Mouse (Mus musculus): ENCODE data around the gene Bmp8a. TPM values are rescaled to one million over a fixed set of nuclear protein-coding genes. Genes with fewer than 3 reads are reported as not detected.
"Not testable (repeated sequence)": the region's sequence is repeated elsewhere in the genome, so short reads cannot be mapped to it uniquely, and the experiment has no call there.

Gene Bmp8a
- polyA plus RNA-seq, 1 experiment from 2014 or later, result 3.4 TPM

GRCm38 (mm10) chr4:123289038-123289437, 54.0 kb downstream of the Bmp8a start:
- Histone ChIP-seq H3K9ac (ENCODE audit: low read depth, low read length) (no peak overlapping the region), H3K36me3 (ENCODE audit: control insufficient read depth, insufficient read depth, low read length) (peaks cover 72% of the 10 kb centered on the region), H3K4me3 (ENCODE audit: low read depth, low read length) (no peak overlapping the region), H3K9me3 (ENCODE audit: control insufficient read depth, low read length) (no peaks in the 10 kb centered on the region), H3K27ac (replicated peaks; ENCODE audit: low read depth, low read length) (no peak overlapping the region), H3K4me2 (ENCODE audit: low read depth, low read length) (no peak overlapping the region), H3K4me1 (ENCODE audit: control insufficient read depth, insufficient read depth, low read length) (peaks cover 16% of the 10 kb centered on the region), H3K27me3 (replicated peaks; ENCODE audit: control insufficient read depth, insufficient read depth, low read length) (no peaks in the 10 kb centered on the region)
- ATAC-seq (ENCODE audit: low read depth), result no peak
- 80% methylated on average over 12 of the region's 12 CpGs for WGBS
- no peak for DNase-seq (ENCODE audit: low spot score)

- Histone ChIP-seq H3K27ac (replicated peaks; ENCODE audit: low read depth, low read length) (no peak overlapping the region), H3K9me3 (ENCODE audit: control insufficient read depth, low read length) (no peaks in the 10 kb centered on the region), H3K36me3 (ENCODE audit: control insufficient read depth, insufficient read depth, low read length) (peaks cover 50% of the 10 kb centered on the region), H3K9ac (ENCODE audit: low read depth, low read length) (no peak overlapping the region), H3K4me1 (ENCODE audit: control insufficient read depth, insufficient read depth, low read length) (peaks cover 17% of the 10 kb centered on the region), H3K27me3 (replicated peaks; ENCODE audit: control insufficient read depth, insufficient read depth, low read length) (no peaks in the 10 kb centered on the region), H3K4me2 (ENCODE audit: low read depth, low read length) (no peak overlapping the region), H3K4me3 (ENCODE audit: low read depth, low read length) (no peak overlapping the region)
- no peak for ATAC-seq (ENCODE audit: low read depth)
- no peak for DNase-seq (ENCODE audit: low spot score)
- 97% methylated on average over 2 of the region's 2 CpGs for WGBS
These were observed 56.3 kb downstream of the Bmp8a start for GRCm38 (mm10) chr4:123286790-123287189.

- Histone ChIP-seq H3K9ac (ENCODE audit: low read depth, low read length) (peak overlapping the region; percentile 63), H3K27ac (replicated peaks; ENCODE audit: low read depth, low read length) (no peak overlapping the region), H3K4me1 (ENCODE audit: control insufficient read depth, insufficient read depth, low read length) (peaks cover 17% of the 10 kb centered on the region), H3K9me3 (ENCODE audit: control insufficient read depth, low read length) (no peaks in the 10 kb centered on the region), H3K36me3 (ENCODE audit: control insufficient read depth, insufficient read depth, low read length) (peaks cover 35% of the 10 kb centered on the region), H3K27me3 (replicated peaks; ENCODE audit: control insufficient read depth, insufficient read depth, low read length) (no peaks in the 10 kb centered on the region), H3K4me3 (ENCODE audit: low read depth, low read length) (peak overlapping the region; percentile 51), H3K4me2 (ENCODE audit: low read depth, low read length) (peak overlapping the region; percentile 69)
- no peak for DNase-seq (ENCODE audit: low spot score)
- no peak for ATAC-seq (ENCODE audit: low read depth)
- 73% methylated on average over 6 of the region's 6 CpGs for WGBS
These were observed 58.1 kb downstream of the Bmp8a start for GRCm38 (mm10) chr4:123284731-123285624.

- H3K27ac ChIP-seq (replicated peaks; ENCODE audit: low read depth, low read length), result peak overlapping the region; percentile 13; the same call in 1 of the 2 replicates
- H3K4me1 ChIP-seq (ENCODE audit: control insufficient read depth, insufficient read depth, low read length), result peaks cover 17% of the 10 kb centered on the region
These were observed 59.4 kb downstream of the Bmp8a start for GRCm38 (mm10) chr4:123283675-123284064.

GRCm38 (mm10) chr4:123282915-123283674, 60.0 kb downstream of the Bmp8a start:
- Histone ChIP-seq H3K36me3 (ENCODE audit: control insufficient read depth, insufficient read depth, low read length) (peaks cover 16% of the 10 kb centered on the region), H3K4me2 (ENCODE audit: low read depth, low read length) (peak overlapping the region; percentile 69), H3K27ac (replicated peaks; ENCODE audit: low read depth, low read length) (0 out of 2 replicates have a peak overlapping the region, but pooled peaks have one; percentile 56), H3K4me3 (ENCODE audit: low read depth, low read length) (peak overlapping the region; percentile 51), H3K9ac (ENCODE audit: low read depth, low read length) (peak overlapping the region; percentile 63), H3K4me1 (ENCODE audit: control insufficient read depth, insufficient read depth, low read length) (peaks cover 17% of the 10 kb centered on the region)
- H3K9me3 ChIP-seq (ENCODE audit: control insufficient read depth, low read length); DNase-seq (ENCODE audit: low spot score); H3K27me3 ChIP-seq (replicated peaks; ENCODE audit: control insufficient read depth, insufficient read depth, low read length): not testable (repeated sequence)
- peak; percentile 74 for ATAC-seq (ENCODE audit: low read depth)
- 0% methylated on average over 26 of the region's 55 CpGs for whole genome bisulfite sequencing

More at GRCm38 (mm10) chr4:123283675-123284064, 59.4 kb downstream of the Bmp8a start:
- 2% methylated on average over 10 of the region's 15 CpGs for WGBS
- peaks cover 22% of the 10 kb centered on the region for H3K36me3 ChIP-seq (ENCODE audit: control insufficient read depth, insufficient read depth, low read length)
- not testable (repeated sequence) for DNase-seq (ENCODE audit: low spot score); H3K27me3 ChIP-seq (replicated peaks; ENCODE audit: control insufficient read depth, insufficient read depth, low read length); H3K9me3 ChIP-seq (ENCODE audit: control insufficient read depth, low read length)
- 0 out of 2 replicates have a peak, but pooled peaks have one; percentile 16 for ATAC-seq (ENCODE audit: low read depth)
- H3K9ac ChIP-seq (ENCODE audit: low read depth, low read length), result peak overlapping the region; percentile 63
- peak overlapping the region; percentile 69 for H3K4me2 ChIP-seq (ENCODE audit: low read depth, low read length)
- peak overlapping the region; percentile 51 for H3K4me3 ChIP-seq (ENCODE audit: low read depth, low read length)

- peak; percentile 95 for ATAC-seq (ENCODE audit: low read depth)
- H3K9me3 ChIP-seq (ENCODE audit: control insufficient read depth, low read length), result no peaks in the 10 kb centered on the region
- WGBS, result 1% methylated on average over 25 of the region's 25 CpGs
- peaks cover 17% of the 10 kb centered on the region for H3K4me1 ChIP-seq (ENCODE audit: control insufficient read depth, insufficient read depth, low read length)
- peak overlapping the region; percentile 63 for H3K9ac ChIP-seq (ENCODE audit: low read depth, low read length)
- DNase-seq (ENCODE audit: low spot score), result peak; percentile 95
- peak overlapping the region; percentile 69 for H3K4me2 ChIP-seq (ENCODE audit: low read depth, low read length)
- no peaks in the 10 kb centered on the region for H3K27me3 ChIP-seq (replicated peaks; ENCODE audit: control insufficient read depth, insufficient read depth, low read length)
- H3K36me3 ChIP-seq (ENCODE audit: control insufficient read depth, insufficient read depth, low read length), result peaks cover 10% of the 10 kb centered on the region
- 0 out of 2 replicates have a peak overlapping the region, but pooled peaks have one; percentile 56 for H3K27ac ChIP-seq (replicated peaks; ENCODE audit: low read depth, low read length)
- H3K4me3 ChIP-seq (ENCODE audit: low read depth, low read length), result peak overlapping the region; percentile 51
These were observed 60.6 kb downstream of the Bmp8a start for GRCm38 (mm10) chr4:123282500-123282899.

- Histone ChIP-seq H3K4me2 (ENCODE audit: low read depth, low read length) (no peak overlapping the region), H3K4me3 (ENCODE audit: low read depth, low read length) (no peak overlapping the region), H3K27me3 (replicated peaks; ENCODE audit: control insufficient read depth, insufficient read depth, low read length) (no peaks in the 10 kb centered on the region), H3K27ac (replicated peaks; ENCODE audit: low read depth, low read length) (no peak overlapping the region), H3K4me1 (ENCODE audit: control insufficient read depth, insufficient read depth, low read length) (peaks cover 12% of the 10 kb centered on the region), H3K9ac (ENCODE audit: low read depth, low read length) (no peak overlapping the region), H3K9me3 (ENCODE audit: control insufficient read depth, low read length) (no peaks in the 10 kb centered on the region), H3K36me3 (ENCODE audit: control insufficient read depth, insufficient read depth, low read length) (no peaks in the 10 kb centered on the region)
- WGBS, result 67% methylated on average over 3 of the region's 3 CpGs
- DNase-seq (ENCODE audit: low spot score), result no peak
- no peak for ATAC-seq (ENCODE audit: low read depth)
These were observed 62.9 kb downstream of the Bmp8a start for GRCm38 (mm10) chr4:123280117-123280516.

- H3K36me3 ChIP-seq (ENCODE audit: control insufficient read depth, insufficient read depth, low read length), result no peaks in the 10 kb centered on the region
- ATAC-seq (ENCODE audit: low read depth), result no peak
- H3K4me3 ChIP-seq (ENCODE audit: low read depth, low read length), result no peak overlapping the region
- no peak overlapping the region for H3K27ac ChIP-seq (replicated peaks; ENCODE audit: low read depth, low read length)
- DNase-seq (ENCODE audit: low spot score), result no peak
- H3K4me2 ChIP-seq (ENCODE audit: low read depth, low read length), result no peak overlapping the region
- H3K4me1 ChIP-seq (ENCODE audit: control insufficient read depth, insufficient read depth, low read length), result no peaks in the 10 kb centered on the region
- no peak overlapping the region for H3K9ac ChIP-seq (ENCODE audit: low read depth, low read length)
- no peaks in the 10 kb centered on the region for H3K9me3 ChIP-seq (ENCODE audit: control insufficient read depth, low read length)
- no peaks in the 10 kb centered on the region for H3K27me3 ChIP-seq (replicated peaks; ENCODE audit: control insufficient read depth, insufficient read depth, low read length)
- WGBS, result 93% methylated on average over 3 of the region's 3 CpGs
These were observed 72.0 kb downstream of the Bmp8a start for GRCm38 (mm10) chr4:123271063-123271462.
